Mouse (Mus musculus): ENCODE results near the gene Atoh8.
A peak's percentile ranks its signal among the peaks of the same experiment; 100 is the strongest.

The Atoh8 gene

GRCm38 (mm10) chr6:72227665-72228265 is 7.6 kb downstream of the Atoh8 start:
- no peak for DNase-seq (ENCODE audit: low spot score)

- DNase-seq (ENCODE audit: low spot score): no peak
Measured at GRCm38 (mm10) chr6:72227011-72227410, 8.4 kb downstream of the Atoh8 start.

GRCm38 (mm10) chr6:72225686-72226085 is 9.7 kb downstream of the Atoh8 start:
- DNase-seq (ENCODE audit: low spot score): no peak

- no peak for DNase-seq (ENCODE audit: low spot score)
Measured at GRCm38 (mm10) chr6:72223892-72224291, 11.5 kb downstream of the Atoh8 start.

GRCm38 (mm10) chr6:72222876-72223275 is 12.5 kb downstream of the Atoh8 start:
- DNase-seq (ENCODE audit: low spot score): no peak

GRCm38 (mm10) chr6:72222271-72222724 is 13.1 kb downstream of the Atoh8 start:
- no peak for DNase-seq (ENCODE audit: low spot score)

GRCm38 (mm10) chr6:72221271-72221670 is 14.1 kb downstream of the Atoh8 start:
- DNase-seq (ENCODE audit: low spot score): no peak

- no peak for DNase-seq (ENCODE audit: low spot score)
Measured at GRCm38 (mm10) chr6:72219549-72219948, 15.8 kb downstream of the Atoh8 start.

- no peak for DNase-seq (ENCODE audit: low spot score)
Measured at GRCm38 (mm10) chr6:72218281-72218680, 17.1 kb downstream of the Atoh8 start.

- no peak for DNase-seq (ENCODE audit: low spot score)
Measured at GRCm38 (mm10) chr6:72217415-72217784, 18.0 kb downstream of the Atoh8 start.

- peak; percentile 99 for DNase-seq (ENCODE audit: low spot score)
Measured at GRCm38 (mm10) chr6:72216681-72217414, 18.5 kb downstream of the Atoh8 start.

GRCm38 (mm10) chr6:72215582-72215981 is 19.8 kb downstream of the Atoh8 start:
- DNase-seq (ENCODE audit: low spot score): no peak

- DNase-seq (ENCODE audit: low spot score): no peak
Measured at GRCm38 (mm10) chr6:72211360-72211759, 24.0 kb downstream of the Atoh8 start.

- no peak for DNase-seq (ENCODE audit: low spot score)
Measured at GRCm38 (mm10) chr6:72210823-72211222, 24.6 kb downstream of the Atoh8 start.

GRCm38 (mm10) chr6:72209738-72210137 is 25.6 kb downstream of the Atoh8 start:
- no peak for DNase-seq (ENCODE audit: low spot score)

GRCm38 (mm10) chr6:72208406-72209045 is 26.9 kb downstream of the Atoh8 start:
- no peak for DNase-seq (ENCODE audit: low spot score)

- no peak for DNase-seq (ENCODE audit: low spot score)
Measured at GRCm38 (mm10) chr6:72206021-72206420, 29.4 kb downstream of the Atoh8 start.

GRCm38 (mm10) chr6:72204858-72205257 is 30.5 kb downstream of the Atoh8 start:
- DNase-seq (ENCODE audit: low spot score): no peak

GRCm38 (mm10) chr6:72203279-72203678 is 32.1 kb downstream of the Atoh8 start:
- DNase-seq (ENCODE audit: low spot score): no peak

- no peak for DNase-seq (ENCODE audit: low spot score)
Measured at GRCm38 (mm10) chr6:72202732-72203131, 32.6 kb downstream of the Atoh8 start.

- no peak for DNase-seq (ENCODE audit: low spot score)
Measured at GRCm38 (mm10) chr6:72200595-72201256, 34.7 kb downstream of the Atoh8 start.

- no peak for DNase-seq (ENCODE audit: low spot score)
Measured at GRCm38 (mm10) chr6:72197515-72197914, 37.9 kb downstream of the Atoh8 start.

- DNase-seq (ENCODE audit: low spot score): no peak
Measured at GRCm38 (mm10) chr6:72196660-72197059, 38.7 kb downstream of the Atoh8 start.
